Mouse (Mus musculus) adrenal gland, postnatal 4 days (tissue): ENCODE data around the gene Prr12. TPM values are rescaled to one million over a fixed set of nuclear protein-coding genes. Genes with fewer than 3 reads are reported as not detected.

Experiments
- DNase-seq, 2 experiments: peaks; one replicate each; pipeline ENCODE4 v3.0.0; 2021 to 2022; ENCODE audit warnings: low spot score in 2 of 2, mixed read lengths in 2 of 2
- total RNA-seq, 2 experiments: library from RNA; stranded (reverse); gene quantifications; 2 replicates each; pipeline ENCODE4 v1.2.3; 2021

Gene Prr12
- total RNA-seq, 2 experiments from 2014 or later = 76.4 to 85.1 TPM

- peak in 1 of 2 experiments; percentile 65 for DNase-seq
These were observed 25.8 kb upstream of the Prr12 start for GRCm38 (mm10) chr7:45078513-45078912.

GRCm38 (mm10) chr7:45077829-45078228 lies 25.1 kb upstream of the Prr12 start:
- DNase-seq = no peak

- DNase-seq = no peak
These were observed 24.6 kb upstream of the Prr12 start for GRCm38 (mm10) chr7:45077322-45077721.

- no peak for DNase-seq
These were observed 23.8 kb upstream of the Prr12 start for GRCm38 (mm10) chr7:45076501-45076900.

GRCm38 (mm10) chr7:45075405-45075804 lies 22.7 kb upstream of the Prr12 start:
- DNase-seq = no peak

GRCm38 (mm10) chr7:45073949-45074348 lies 21.3 kb upstream of the Prr12 start:
- no peak for DNase-seq

GRCm38 (mm10) chr7:45073171-45073707 lies 20.6 kb upstream of the Prr12 start:
- DNase-seq = no peak

- DNase-seq = no peak
These were observed 19.5 kb upstream of the Prr12 start for GRCm38 (mm10) chr7:45072230-45072629.

GRCm38 (mm10) chr7:45069671-45070070 lies 17.0 kb upstream of the Prr12 start:
- DNase-seq = no peak

- DNase-seq = no peak
These were observed 15.3 kb upstream of the Prr12 start for GRCm38 (mm10) chr7:45068000-45068318.

- no peak for DNase-seq
These were observed 14.7 kb upstream of the Prr12 start for GRCm38 (mm10) chr7:45067190-45067999.

GRCm38 (mm10) chr7:45062239-45062835 lies 9.7 kb upstream of the Prr12 start, which contains the start of the genes Nosip and Prrg2:
Gene Nosip, plus strand, starts transcription at chr7:45062429.
Gene Prrg2, minus strand, starts transcription at chr7:45062677.
- DNase-seq = peak; percentile 77 to 94

GRCm38 (mm10) chr7:45061532-45062075 lies 8.9 kb upstream of the Prr12 start:
- no peak for DNase-seq

GRCm38 (mm10) chr7:45060632-45061122 lies 8.0 kb upstream of the Prr12 start:
- no peak for DNase-seq

- DNase-seq = no peak
These were observed 6.2 kb upstream of the Prr12 start for GRCm38 (mm10) chr7:45058607-45059571.

- DNase-seq = no peak
These were observed 4.3 kb upstream of the Prr12 start for GRCm38 (mm10) chr7:45056972-45057348.

GRCm38 (mm10) chr7:45056329-45056971 lies 3.8 kb upstream of the Prr12 start:
- DNase-seq = no peak

- peak; percentile 70 to 89 for DNase-seq
These were observed 1.3 kb upstream of the Prr12 start for GRCm38 (mm10) chr7:45053931-45054510.

- DNase-seq = peak; percentile 52 to 74
These were observed 643 bp upstream of the Prr12 start for GRCm38 (mm10) chr7:45053117-45053930.
